Mouse (Mus musculus) brain, embryonic 18.5 days (tissue): ENCODE measurements around the gene Nelfe.

Experiments
- DNase-seq: peaks from one replicate; pipeline ENCODE4 v3.0.0-alpha.2; 2012; ENCODE audit warnings: low read depth, low spot score

Nelfe gene

DNA sequence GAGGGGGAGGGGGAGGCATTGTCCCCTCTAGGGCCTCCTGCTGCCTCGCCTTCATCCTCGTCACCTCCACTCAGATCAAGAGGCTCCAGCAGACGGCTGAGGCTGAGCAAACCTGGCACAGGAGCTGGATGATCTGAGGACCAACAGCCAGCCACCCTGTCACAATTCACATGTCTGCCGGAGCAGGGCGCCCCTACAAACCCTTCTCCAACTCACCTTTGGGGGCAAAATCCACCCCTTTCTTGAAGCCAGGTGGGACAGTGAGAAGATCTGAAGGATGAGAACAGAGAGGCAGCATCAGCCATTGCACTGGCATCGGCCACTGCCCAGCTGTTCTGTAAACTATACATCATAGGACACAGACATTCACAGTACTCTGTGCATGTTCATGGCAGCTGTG lies 3.0 kb upstream of the Nelfe start:
- DNase-seq, result no peak

DNA sequence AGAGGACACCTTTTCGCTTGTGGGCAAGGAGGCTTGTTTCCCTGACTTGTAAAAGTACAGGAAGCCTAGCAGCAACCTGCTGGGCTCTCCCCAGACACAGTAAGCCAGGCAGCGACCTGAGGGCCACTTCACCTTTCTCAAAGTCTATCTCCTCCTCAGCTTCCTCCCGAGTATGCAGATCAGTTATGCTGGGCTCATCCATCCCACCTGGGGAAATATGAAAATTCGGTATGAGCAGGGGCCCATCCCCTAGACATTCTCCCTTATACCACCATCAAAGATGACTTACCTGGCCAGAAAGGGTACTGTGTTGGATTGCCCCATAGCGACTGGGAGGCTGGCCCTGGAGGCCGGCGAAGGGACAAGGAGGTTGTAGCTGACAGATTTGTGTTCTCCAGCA lies 2.6 kb upstream of the Nelfe start:
- DNase-seq, result no peak

DNA sequence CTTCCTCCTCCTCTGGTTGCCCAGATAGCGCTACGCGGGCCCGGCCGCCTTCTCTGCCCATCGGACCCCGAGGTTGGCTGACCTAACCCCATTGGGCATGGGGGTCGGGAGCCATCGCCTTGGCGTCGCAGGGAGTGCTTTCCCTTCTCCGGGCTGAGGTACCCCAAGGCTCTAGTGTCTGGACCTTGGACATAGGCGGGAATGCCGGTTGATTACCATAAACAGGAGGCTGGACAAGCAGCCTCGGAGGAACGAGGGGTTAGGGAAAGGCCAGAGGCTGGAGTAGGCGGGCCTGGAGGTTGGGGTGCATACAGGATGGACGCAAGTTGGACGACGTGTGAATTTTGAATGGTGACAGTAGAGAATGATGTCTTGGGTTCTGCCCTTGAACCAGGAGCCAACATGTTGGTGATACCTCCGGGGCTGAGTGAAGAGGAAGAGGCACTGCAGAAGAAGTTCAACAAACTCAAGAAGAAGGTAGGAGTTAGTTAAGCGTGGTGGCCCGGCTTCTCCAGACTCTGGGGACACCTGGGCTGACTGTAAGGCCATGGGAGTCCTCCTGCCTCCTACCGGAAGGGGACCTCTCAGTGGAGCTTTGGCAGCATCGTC lies 430 bp downstream of the Nelfe start:
- no peak for DNase-seq

DNA sequence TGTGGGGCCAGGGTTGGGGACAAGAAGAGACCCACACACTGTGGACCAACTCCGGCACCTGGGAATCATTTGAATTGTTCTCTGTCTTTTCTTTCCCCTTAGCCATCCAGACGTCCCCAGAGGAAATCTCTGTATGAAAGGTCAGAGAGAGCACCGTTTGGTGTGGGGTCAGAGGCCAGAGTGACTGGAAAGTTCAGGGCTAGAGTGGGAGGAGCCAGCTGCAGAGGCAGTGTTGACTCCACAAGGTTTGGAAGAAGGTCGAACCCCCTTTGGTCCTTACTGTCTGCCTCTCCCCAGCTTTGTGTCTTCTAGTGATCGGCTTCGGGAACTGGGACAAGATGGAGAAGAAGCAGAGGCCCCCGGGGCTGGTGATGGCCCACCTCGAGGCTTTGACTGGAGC lies 3.3 kb downstream of the Nelfe start:
- no peak for DNase-seq

DNA sequence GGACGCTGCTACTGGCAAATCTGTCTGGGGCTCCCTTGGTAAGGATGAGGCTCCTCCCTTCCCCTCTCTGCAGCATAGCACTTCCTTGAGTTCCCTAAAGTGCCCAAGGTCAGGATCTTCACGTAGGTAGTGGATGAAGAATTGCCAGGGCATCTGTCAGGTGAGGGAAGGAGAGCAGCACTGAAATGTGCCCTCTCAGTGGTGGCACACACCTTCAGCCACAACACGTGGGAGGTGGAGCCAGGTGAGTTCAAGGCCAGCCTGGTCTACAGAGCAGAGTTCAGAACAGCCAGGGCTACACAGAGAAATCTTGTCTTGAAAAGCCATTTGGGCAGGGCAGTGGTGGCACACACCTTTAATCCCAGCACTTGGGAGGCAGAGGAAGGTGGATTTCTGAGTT lies 4.6 kb downstream of the Nelfe start:
- DNase-seq, result no peak

GRCm38 (mm10) chr17:34855825-34856224 lies 5.6 kb downstream of the Nelfe start:
- no peak for DNase-seq

DNA sequence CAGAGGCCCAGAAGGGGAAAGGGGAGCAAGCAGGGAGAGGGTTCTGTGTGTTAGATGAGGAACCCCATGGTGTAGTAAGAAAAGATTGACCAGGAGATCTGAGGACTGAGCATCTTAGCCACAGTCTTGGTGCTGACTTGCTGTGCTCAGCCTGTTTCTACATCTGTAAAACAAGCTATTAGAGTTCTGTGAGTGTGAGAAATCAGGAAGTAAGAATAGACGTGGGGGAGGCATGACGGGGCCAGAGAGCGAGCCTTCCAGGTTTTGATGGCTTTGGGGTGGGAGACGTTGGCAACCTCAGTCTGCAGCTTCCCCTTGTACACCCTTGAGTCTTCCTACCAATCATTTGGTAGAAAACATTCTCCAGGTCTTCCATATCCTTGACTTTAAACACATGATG lies 8.5 kb downstream of the Nelfe start:
- DNase-seq, result no peak

DNA sequence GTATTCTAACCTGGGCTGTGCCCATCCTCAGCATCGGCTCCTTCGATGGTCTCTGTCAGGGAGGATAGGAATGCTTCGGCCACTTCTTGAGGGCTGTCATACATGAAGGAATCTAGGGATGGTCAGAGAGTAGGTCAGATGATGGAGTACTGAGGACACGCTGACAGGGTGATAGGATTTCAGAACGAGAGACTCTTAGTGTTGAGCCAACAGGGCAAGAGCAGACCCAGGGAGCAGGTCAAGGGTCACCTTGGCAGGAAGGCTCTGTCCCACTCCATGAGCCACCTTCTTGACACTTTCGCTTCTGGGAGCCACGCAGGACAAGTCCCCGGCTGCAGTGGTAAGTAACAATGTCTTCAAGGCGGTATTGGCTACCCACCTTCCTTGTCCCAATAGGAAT lies 10.3 kb downstream of the Nelfe start:
- no peak for DNase-seq

DNA sequence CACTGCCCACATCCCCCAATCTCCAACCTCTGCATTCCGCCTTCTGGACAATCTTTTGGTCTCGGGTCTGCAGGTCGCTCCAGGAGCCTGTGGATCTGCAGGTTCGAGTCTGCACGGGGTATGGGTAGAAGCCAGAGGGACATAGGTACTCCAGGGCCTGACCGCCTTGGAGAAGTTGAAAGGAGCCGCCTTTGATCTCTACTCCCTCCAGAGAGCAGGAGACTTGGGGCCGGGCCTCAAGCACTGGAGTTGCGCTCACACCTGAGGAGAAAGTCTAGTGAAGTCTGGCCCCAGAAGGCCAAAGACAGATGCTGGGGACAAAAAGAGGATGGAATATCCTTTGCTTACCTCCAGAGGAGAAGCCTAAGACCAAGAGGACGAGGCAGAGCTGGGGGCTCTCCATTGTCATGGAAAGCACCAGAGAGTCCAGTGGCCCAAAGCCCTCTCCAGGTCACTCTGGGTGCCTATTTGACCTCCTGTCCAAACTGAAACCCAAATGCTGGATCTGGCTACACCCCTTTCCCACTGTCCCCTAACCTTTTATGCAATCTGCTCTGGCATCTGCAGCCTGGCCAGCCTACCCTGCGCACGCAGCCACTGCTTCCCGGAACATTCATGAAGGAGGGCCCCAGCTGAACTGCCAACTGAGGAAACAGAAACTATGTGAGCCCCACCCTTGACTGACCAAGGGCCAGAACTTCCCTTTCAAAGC lies 11.7 kb downstream of the Nelfe start:
- DNase-seq, result no peak

DNA sequence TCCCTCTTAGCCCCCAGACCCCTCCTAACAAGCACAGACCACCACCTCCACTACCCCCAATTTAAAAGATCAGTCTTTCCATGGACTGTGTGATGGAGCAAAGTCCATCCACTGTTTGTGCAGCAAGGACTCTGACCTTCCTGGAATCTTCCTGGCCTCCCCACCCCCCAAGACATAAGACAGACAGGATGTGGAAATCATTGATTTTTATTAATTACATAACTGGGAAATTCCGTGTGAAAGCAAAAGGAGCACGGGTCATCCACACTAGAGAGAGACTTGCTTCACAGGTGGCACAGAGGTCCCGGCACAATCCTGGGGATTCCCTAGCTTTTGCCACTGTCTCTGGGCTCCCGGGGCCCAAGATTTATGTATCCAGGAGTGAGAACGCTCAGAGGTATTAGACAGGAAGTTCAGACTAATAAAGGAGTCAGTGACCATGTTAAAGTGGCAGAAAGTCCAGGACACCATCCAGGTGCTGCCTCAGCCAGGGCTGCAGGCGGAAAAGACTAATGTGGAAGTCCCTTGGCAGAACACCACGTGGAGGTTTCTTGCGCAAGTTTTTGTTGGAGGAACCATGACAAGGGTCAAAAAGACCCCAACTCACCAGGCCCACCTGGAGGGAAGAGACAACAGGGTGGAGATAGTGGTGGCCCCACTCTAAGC lies 12.4 kb downstream of the Nelfe start, which contains the start of gene Cfb:
Gene Cfb (minus strand): TSS at position 103 of the 666 bp plus-strand sequence.
- no peak for DNase-seq

- no peak for DNase-seq
Observed at GRCm38 (mm10) chr17:34865981-34866380, 15.8 kb downstream of the Nelfe start.

DNA sequence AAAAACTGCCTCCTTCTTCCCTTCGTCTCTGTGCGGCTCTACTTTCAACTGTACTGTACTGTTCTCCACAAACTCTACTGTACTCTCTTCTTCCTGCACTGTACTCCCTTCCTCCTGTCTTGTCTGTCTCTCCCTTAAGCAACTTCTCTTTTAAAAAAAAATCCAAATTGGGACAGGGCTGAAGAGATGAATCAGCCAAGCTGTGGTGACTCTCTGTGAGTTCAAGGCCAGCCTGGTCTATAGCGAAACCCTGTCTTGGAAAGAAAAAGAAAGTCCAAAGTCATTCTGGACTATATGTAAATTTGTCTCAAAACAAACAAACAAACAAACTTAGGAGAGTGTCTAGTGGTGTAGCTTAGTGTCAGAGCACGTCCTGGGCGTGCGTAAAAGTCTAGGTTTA lies 24.1 kb downstream of the Nelfe start:
- no peak for DNase-seq

GRCm38 (mm10) chr17:34879336-34879879 lies 29.2 kb downstream of the Nelfe start, which contains the start of gene Zbtb12:
Zbtb12 (plus strand) TSS chr17:34879483.
- no peak for DNase-seq

DNA sequence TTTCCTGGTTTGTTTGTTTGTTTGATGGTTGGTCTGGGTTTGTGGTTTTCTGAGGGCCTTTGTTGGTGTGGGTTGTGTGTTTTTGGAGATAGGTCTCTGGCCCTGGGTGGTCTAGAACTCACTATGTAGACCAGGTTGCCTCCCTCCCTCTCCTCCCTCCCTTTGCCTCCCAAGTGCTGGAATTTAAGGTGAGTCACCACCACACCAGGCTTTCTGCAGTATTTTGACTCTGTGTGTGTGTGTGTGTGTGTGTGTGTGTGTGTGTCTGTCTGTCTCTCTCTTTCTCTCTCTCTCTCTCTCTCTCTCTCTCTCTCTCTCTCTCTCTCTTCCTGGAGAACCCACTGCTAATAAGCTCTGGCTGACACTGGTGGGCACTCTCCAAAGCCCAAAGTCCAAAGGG lies 31.0 kb downstream of the Nelfe start:
- no peak for DNase-seq

DNA sequence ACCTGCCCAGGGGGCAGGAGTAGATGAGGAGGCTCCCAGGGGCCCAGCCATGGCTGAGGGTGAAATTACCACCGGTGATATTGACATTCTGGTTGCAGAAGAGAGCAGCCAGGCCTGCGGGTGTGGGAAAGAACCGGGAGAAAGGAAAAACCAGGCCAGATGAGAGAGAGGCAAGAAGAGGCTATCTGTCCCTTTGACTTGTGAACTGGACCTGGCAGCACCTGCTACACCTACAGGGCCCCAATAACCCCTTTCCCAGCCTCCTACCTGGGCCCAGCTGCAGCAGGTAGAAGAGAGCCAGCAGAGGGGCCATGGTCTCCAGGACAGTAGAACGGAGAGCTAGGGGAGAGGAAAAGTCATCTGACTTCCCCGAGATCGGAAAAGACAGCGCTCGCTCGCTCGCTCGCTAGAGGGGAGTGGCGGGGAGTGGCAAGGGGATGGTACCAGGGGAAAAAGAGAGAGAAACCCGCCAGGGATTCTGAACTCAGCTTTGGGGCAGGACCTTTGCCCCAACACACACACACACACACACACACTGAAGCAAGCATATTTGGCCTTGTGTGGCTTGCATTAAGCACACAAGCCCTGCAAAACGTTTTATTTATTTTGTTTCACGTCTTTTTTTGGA lies 31.6 kb downstream of the Nelfe start, which contains the start of gene Gm20547:
Gene Gm20547 (minus strand): TSS at position 360 of the 628 bp plus-strand sequence.
- no peak for DNase-seq

GRCm38 (mm10) chr17:34883332-34883731 lies 33.1 kb downstream of the Nelfe start:
- DNase-seq, result no peak

GRCm38 (mm10) chr17:34884704-34885103 lies 34.5 kb downstream of the Nelfe start:
- DNase-seq, result no peak

DNA sequence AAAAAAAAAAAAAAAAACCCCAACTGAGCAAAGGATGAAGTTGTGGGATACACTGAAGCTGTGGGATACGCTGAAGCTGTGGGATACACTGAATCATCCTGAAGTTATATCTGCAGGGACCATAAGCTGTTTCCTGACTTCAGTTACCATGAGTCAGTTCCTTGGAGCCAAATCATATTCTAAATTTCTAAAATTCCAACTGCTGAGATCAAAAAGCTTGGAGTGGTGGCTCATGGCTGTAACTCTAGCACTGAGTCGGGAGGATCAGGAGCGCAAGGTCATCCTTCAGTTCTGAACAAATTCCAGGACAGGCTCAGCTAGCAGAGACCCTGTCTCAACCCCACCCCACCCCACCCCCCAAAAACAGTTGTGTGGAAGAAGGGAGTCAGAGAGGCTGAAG lies 35.4 kb downstream of the Nelfe start:
- DNase-seq, result no peak

DNA sequence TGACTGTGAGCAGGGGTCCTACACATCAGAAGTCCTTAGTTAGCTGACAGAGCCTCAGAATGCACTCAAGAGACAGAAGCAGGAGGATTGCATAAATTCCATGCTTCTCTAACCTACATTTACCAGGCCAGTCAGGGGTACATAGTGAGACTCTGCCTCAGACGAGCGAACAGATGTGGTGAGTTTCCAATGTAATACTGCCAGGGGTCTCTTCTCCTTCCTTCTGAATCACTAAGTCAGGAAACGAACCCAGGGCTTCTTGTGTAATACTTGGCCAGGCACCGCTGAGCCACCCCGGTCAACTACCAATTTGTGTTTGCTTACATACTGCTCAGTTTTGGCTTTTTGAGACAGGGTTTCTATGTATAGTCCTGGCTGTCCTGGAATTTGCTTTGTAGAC lies 37.8 kb downstream of the Nelfe start:
- DNase-seq, result no peak

DNA sequence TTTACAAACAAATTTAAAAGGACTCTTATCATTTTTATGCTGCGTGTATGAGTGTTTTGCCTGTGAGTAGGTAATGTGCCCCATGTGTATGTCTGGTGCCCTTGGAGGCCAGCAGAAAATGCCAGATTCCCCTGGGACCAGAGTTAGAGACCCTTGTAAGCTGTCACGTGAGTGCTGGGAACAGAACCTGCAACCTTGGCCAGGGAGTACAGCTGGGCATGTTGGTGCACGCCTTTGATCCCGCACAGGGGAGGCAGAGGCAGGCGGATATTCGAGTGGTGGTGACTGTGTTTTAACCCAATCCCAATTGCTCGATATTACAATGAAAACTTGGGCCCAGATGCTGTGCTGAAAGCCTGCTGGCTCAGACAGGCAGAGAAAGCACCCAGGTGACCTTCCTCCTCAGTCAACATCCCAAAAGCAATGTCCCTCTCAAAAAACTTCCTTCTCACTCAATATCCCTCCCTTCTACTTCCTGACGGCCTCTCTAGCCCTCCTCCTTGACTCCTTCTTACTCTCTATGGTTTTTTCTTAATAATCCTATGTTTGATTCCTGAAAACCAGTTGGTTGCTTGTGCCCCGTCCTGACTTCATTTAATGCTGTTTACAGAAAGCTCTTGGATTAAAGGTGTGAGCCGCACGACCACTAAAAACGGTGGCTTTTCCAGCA lies 40.0 kb downstream of the Nelfe start:
- DNase-seq, result no peak

- DNase-seq, result no peak
Observed at GRCm38 (mm10) chr17:34891377-34891776, 41.2 kb downstream of the Nelfe start.
